Mouse (Mus musculus): ENCODE data around the gene Wtip.
"Not testable (repeated sequence)": the region's sequence is repeated elsewhere in the genome, so short reads cannot be mapped to it uniquely, and the experiment has no call there.

The Wtip gene

DNA sequence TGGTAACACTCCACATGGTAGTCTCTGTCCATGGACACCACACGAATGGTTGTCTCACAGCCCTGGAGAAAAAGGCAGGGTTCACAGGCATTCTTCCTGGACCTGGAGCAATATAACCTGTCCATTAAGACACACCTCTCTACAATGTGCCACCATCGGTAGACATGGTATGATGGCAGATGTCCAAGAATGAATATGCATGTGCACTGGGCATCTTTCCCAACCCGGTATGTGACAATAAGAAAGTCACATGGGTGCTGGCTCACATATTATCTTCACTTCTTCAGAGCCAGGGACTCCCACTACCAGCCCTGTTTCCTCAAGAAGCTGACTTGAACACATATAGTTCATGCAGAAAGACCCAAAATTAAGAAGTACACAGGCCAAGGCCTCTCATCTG is 16.5 kb downstream of the Wtip start:
- no peak for DNase-seq

DNA sequence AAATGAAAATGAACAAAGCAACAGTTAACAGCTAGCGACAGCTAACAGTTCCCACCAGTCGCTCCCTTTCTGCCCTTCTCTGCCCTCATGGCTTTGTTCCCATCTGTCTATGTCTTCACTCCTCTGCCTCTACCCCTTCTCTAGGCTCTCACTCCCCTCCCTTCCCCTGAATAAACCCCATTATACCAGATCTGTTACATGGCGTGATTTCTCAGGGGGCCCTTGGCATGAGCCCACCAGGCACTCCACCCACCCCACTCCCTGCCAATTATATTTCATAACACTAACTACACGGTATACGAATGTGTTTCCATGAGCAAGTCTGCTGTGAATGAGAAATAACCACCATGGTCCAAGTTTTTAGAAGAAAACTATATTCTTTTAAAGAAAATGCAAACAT is 23.9 kb downstream of the Wtip start:
- no peak for DNase-seq

GRCm38 (mm10) chr7:34101276-34101675 is 31.8 kb downstream of the Wtip start:
- no peak for DNase-seq

DNA sequence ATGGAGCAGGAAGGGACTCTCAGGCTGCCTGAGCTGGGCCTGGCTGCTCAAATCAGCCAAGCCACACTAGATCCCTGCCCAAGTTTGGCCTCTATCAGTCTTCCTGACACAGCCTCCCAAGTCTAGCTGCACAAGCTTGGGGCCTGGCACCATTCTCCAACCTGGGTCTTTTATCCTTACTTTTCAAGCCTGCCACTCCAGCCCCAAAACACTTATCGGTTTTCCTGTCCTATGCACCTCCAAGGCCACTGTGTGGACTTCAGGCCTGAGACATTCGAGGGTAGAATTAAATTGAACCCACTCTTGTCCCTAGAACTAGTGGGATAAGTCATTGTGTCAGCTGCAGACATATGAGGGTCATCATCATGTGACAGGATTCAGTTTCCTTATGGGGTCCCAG is 33.1 kb downstream of the Wtip start:
- DNase-seq, result no peak

DNA sequence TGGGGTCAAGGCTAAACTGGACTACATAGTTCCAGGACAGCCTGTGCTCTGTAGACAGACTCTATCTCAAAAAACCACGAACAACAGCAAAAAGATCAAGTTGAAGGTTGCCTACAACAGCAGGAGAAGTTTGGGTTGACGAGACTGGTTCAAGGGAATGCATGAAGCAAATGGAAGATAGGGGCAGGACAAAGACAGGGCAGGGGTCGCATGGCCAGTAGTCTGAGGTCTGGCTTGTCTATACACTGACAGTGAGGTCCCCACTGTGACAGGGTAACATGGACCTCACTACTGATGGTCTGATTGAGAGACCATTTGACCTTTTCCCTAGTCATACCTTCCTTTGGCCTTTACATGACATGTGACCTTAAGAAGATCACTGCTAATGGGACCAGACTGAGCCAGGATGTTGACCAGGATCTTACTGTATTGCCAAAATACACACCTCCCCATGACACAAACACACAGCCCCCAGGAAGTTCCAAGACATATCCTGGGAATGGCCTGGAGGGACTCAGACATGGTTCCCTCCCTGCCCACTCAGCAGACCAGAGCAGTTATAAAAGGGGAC is 38.1 kb downstream of the Wtip start, which contains the start of gene Scgb1b30:
Scgb1b30 (plus strand) TSS at position 521 of the 571 bp plus-strand sequence.
- no peak for DNase-seq

DNA sequence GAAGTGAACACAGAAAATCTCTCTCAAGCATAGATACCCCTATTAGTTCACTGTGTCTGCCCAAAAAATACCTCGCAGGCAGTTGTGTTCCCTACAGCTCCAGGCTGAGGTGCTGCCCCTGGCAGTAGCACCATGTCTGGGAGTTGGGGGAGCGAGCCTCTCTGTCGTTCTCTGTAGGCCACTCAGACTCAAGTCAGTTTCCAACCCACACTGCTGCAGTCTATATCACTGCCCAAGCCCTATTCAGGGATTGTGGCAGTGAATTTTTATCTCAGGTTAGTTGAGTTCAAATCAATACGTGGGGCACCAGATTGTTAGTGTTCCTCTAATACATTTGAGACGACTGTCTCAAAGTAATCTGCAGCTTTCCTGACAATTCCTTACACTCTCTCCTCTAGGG is 64.9 kb downstream of the Wtip start:
- DNase-seq, result not testable (repeated sequence)
